Mouse (Mus musculus) hindbrain, embryonic 11.5 days (tissue): ENCODE measurements around the gene Lpin1. TPM values are rescaled to one million over a fixed set of nuclear protein-coding genes. Genes with fewer than 3 reads are reported as not detected.

Source experiments
- ATAC-seq: fragments of 200-750 bp; cut with Nextera tagmentation; 2 replicates; pipeline ENCODE4 v1.8.0; 2017; ENCODE audit warnings: mild to moderate bottlenecking, moderate TSS enrichment, moderate library complexity; ENCODE audit not compliant: low FRiP score
- DNase-seq: peaks from one replicate; pipeline ENCODE4 v3.0.0-alpha.2; 2015; ENCODE audit warnings: low spot score
- H3K27ac ChIP-seq: fragments of 300-500 bp; sonication (generic); 2 replicates; pipeline ENCODE4 v1.5.1; 2014; ENCODE audit warnings: mild to moderate bottlenecking, low read depth, low read length
- H3K27me3 ChIP-seq: fragments of 300-500 bp; sonication (generic); 2 replicates; pipeline ENCODE4 v1.6.1; 2014; ENCODE audit warnings: mild to moderate bottlenecking, low read length, moderate library complexity, mixed read lengths; ENCODE audit not compliant: control insufficient read depth, insufficient read depth
- H3K36me3 ChIP-seq: fragments of 300-500 bp; sonication (generic); 2 replicates; pipeline ENCODE4 v1.6.1; 2014; ENCODE audit warnings: mild to moderate bottlenecking, low read length, moderate library complexity, mixed read lengths; ENCODE audit not compliant: control insufficient read depth, insufficient read depth
- H3K4me1 ChIP-seq: fragments of 300-500 bp; sonication (generic); replicated peaks from 2 replicates; pipeline ENCODE4 v1.6.1; 2014; ENCODE audit warnings: low read length, mixed read lengths; ENCODE audit not compliant: control insufficient read depth, insufficient read depth
- H3K4me2 ChIP-seq: fragments of 300-500 bp; sonication (generic); replicated peaks from 2 replicates; pipeline ENCODE4 v1.6.1; 2014; ENCODE audit warnings: mild to moderate bottlenecking, low read depth, low read length
- H3K4me3 ChIP-seq: fragments of 300-500 bp; sonication (generic); 2 replicates; pipeline ENCODE4 v1.5.1; 2014; ENCODE audit warnings: low read depth, low read length
- H3K9ac ChIP-seq: fragments of 300-500 bp; sonication (generic); 2 replicates; pipeline ENCODE4 v1.6.1; 2014; ENCODE audit warnings: low read depth, low read length
- H3K9me3 ChIP-seq: fragments of 300-500 bp; sonication (generic); 2 replicates; pipeline ENCODE4 v1.6.1; 2016; ENCODE audit warnings: low read length; ENCODE audit not compliant: control insufficient read depth
- WGBS: fragments of 180-500 bp; shearing (Covaris S2); extraction: QIAGEN DNeasy Blood & Tissue Kit; methylation state at CpG from one replicate; pipeline ENCODE4 v1.1.7; 2014; 5-methylcytosine and 5-hydroxymethylcytosine counted together
- polyA plus RNA-seq: library from polyadenylated mRNA; unstranded; fragments of >200 nt; fragmentation: Nextera tagmentation; extraction: Ambion mirVana; gene quantifications from 2 replicates; pipeline ENCODE4 v1.2.1, GENCODE M21; 2014

Gene Lpin1
- polyA plus RNA-seq, 1 experiment from 2014 or later, result 11.0 TPM

GRCm38 (mm10) chr12:16554171-16554570, 56.6 kb downstream of the Lpin1 start:
- Histone ChIP-seq H3K9ac (no peak overlapping the region), H3K36me3 (no peaks in the 10 kb centered on the region), H3K27me3 (no peaks in the 10 kb centered on the region), H3K4me3 (no peak overlapping the region), H3K4me2 (no peak overlapping the region), H3K4me1 (no peaks in the 10 kb centered on the region), H3K9me3 (no peaks in the 10 kb centered on the region), H3K27ac (no peak overlapping the region)
- no peak for DNase-seq
- WGBS, result 91% methylated on average over 8 of the region's 8 CpGs
- no peak for ATAC-seq

GRCm38 (mm10) chr12:16552108-16552771, 58.5 kb downstream of the Lpin1 start:
- Histone ChIP-seq H3K4me2 (no peak overlapping the region), H3K4me3 (no peak overlapping the region), H3K27ac (no peak overlapping the region), H3K9ac (no peak overlapping the region), H3K9me3 (no peaks in the 10 kb centered on the region), H3K36me3 (0 out of 2 replicates have a peak, but pooled peaks cover 3% of the 10 kb centered on the region), H3K27me3 (no peaks in the 10 kb centered on the region), H3K4me1 (no peaks in the 10 kb centered on the region)
- DNase-seq, result no peak
- WGBS, result 90% methylated on average over 13 of the region's 13 CpGs
- no peak for ATAC-seq

GRCm38 (mm10) chr12:16550983-16551454, 59.7 kb downstream of the Lpin1 start:
- DNase-seq, result no peak
- H3K27me3 ChIP-seq, result no peaks in the 10 kb centered on the region

GRCm38 (mm10) chr12:16548824-16549375, 61.9 kb downstream of the Lpin1 start:
- WGBS, result 65% methylated on average over 12 of the region's 12 CpGs

More at GRCm38 (mm10) chr12:16550983-16551454, 59.7 kb downstream of the Lpin1 start:
- Histone ChIP-seq H3K27ac (no peak overlapping the region), H3K4me1 (no peaks in the 10 kb centered on the region), H3K9ac (no peak overlapping the region), H3K36me3 (peaks cover 3% of the 10 kb centered on the region; the same call in 1 of the 2 replicates), H3K4me3 (no peak overlapping the region), H3K9me3 (no peaks in the 10 kb centered on the region), H3K4me2 (no peak overlapping the region)
- ATAC-seq, result no peak
- 77% methylated on average over 12 of the region's 12 CpGs for WGBS

GRCm38 (mm10) chr12:16541606-16542005, 69.2 kb downstream of the Lpin1 start:
- peaks cover 7% of the 10 kb centered on the region; the same call in 1 of the 2 replicates for H3K36me3 ChIP-seq

More at GRCm38 (mm10) chr12:16548824-16549375, 61.9 kb downstream of the Lpin1 start:
- peak; percentile 48 for DNase-seq
- no peak overlapping the region for H3K9ac ChIP-seq
- H3K36me3 ChIP-seq, result peaks cover 5% of the 10 kb centered on the region; the same call in 1 of the 2 replicates
- H3K4me1 ChIP-seq, result no peaks in the 10 kb centered on the region
- H3K4me2 ChIP-seq, result no peak overlapping the region
- no peak overlapping the region for H3K4me3 ChIP-seq
- no peaks in the 10 kb centered on the region for H3K9me3 ChIP-seq
- no peaks in the 10 kb centered on the region for H3K27me3 ChIP-seq
- H3K27ac ChIP-seq, result no peak overlapping the region
- ATAC-seq, result peak; percentile 76

GRCm38 (mm10) chr12:16540712-16541111, 70.1 kb downstream of the Lpin1 start:
- H3K27me3 ChIP-seq, result no peaks in the 10 kb centered on the region
- H3K27ac ChIP-seq, result no peak overlapping the region
- no peak for DNase-seq
- 94% methylated on average over 8 of the region's 8 CpGs for WGBS
- H3K9me3 ChIP-seq, result no peaks in the 10 kb centered on the region
- no peak overlapping the region for H3K4me3 ChIP-seq
- H3K4me1 ChIP-seq, result no peaks in the 10 kb centered on the region
- peaks cover 4% of the 10 kb centered on the region; the same call in 1 of the 2 replicates for H3K36me3 ChIP-seq
- ATAC-seq, result no peak
- no peak overlapping the region for H3K9ac ChIP-seq
- no peak overlapping the region for H3K4me2 ChIP-seq

More at GRCm38 (mm10) chr12:16541606-16542005, 69.2 kb downstream of the Lpin1 start:
- Histone ChIP-seq H3K9ac (no peak overlapping the region), H3K4me3 (no peak overlapping the region), H3K27ac (no peak overlapping the region), H3K4me1 (no peaks in the 10 kb centered on the region), H3K9me3 (no peaks in the 10 kb centered on the region), H3K27me3 (no peaks in the 10 kb centered on the region), H3K4me2 (no peak overlapping the region)
- DNase-seq (no peak), ATAC-seq (no peak)
- WGBS, result 93% methylated on average over 5 of the region's 5 CpGs

GRCm38 (mm10) chr12:16539965-16540661, 70.7 kb downstream of the Lpin1 start:
- ATAC-seq (no peak), DNase-seq (no peak)
- no peak overlapping the region for H3K9ac ChIP-seq
- no peak overlapping the region for H3K4me3 ChIP-seq
- no peaks in the 10 kb centered on the region for H3K9me3 ChIP-seq
- WGBS, result 71% methylated on average over 5 of the region's 5 CpGs
- H3K27me3 ChIP-seq, result no peaks in the 10 kb centered on the region
- H3K36me3 ChIP-seq, result peaks cover 4% of the 10 kb centered on the region; the same call in 1 of the 2 replicates
- H3K27ac ChIP-seq, result no peak overlapping the region
- no peaks in the 10 kb centered on the region for H3K4me1 ChIP-seq
- H3K4me2 ChIP-seq, result no peak overlapping the region

GRCm38 (mm10) chr12:16533331-16533828, 77.4 kb downstream of the Lpin1 start:
- Histone ChIP-seq H3K9ac (peak overlapping the region; percentile 44; the same call in 1 of the 2 replicates), H3K4me3 (no peak overlapping the region)
- 24% methylated on average over 4 of the region's 4 CpGs for WGBS

More at GRCm38 (mm10) chr12:16533331-16533828, 77.4 kb downstream of the Lpin1 start:
- Histone ChIP-seq H3K36me3 (peaks cover under 1% of the 10 kb centered on the region; the same call in 1 of the 2 replicates), H3K27ac (no peak overlapping the region), H3K9me3 (no peaks in the 10 kb centered on the region), H3K4me1 (0 out of 2 replicates have a peak, but pooled peaks cover 2% of the 10 kb centered on the region), H3K27me3 (no peaks in the 10 kb centered on the region), H3K4me2 (no peak overlapping the region)
- ATAC-seq (peak; percentile 80), DNase-seq (peak; percentile 91)
